Mouse (Mus musculus) kidney, postnatal 10 days (tissue): ENCODE data around the gene Pcnx2.

Experiments used
- DNase-seq: peaks from one replicate; pipeline ENCODE4 v3.0.0; 2021; ENCODE audit warnings: mixed read lengths

Gene Pcnx2

DNA sequence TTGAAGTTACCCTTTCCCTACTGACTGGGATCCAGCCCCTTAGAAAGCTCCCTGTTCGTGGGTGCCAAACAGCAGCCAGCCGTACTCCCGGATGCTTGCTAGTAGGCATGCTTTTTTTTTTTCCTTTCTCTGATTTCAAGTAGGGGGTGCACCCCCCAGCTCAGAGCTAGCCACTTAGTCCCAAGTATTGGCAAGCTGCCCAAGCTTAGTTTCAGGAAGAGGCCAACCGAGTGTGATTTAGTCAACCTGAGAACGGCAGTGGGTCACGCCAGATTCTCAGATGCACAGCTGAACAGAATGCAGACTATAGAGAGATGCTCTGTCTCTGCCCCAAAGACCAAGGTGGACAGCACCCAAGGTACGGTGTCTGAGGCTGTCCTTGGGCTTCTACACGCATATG is 147.3 kb downstream of the Pcnx2 start:
- peak; percentile 43 for DNase-seq

DNA sequence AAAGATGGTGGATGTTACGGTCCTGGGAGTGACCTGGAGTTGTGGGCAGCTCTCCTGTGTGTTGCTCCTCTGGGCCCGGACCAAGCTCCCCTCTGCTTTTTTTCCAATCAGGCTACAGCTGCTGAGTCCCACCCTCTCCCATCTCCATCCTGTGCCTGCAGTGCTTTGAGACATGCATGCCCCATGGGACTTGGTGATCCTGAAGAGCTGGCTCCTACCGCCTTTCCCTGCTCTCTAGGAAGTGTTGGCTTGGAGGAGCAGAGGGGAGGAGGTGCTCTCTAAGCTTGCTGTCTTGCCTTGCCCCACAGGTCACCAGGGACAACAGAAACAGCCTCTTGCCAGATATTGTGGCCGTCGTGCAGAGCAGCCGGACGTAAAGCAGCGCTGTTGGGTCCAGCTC is 150.7 kb downstream of the Pcnx2 start:
- no peak for DNase-seq

DNA sequence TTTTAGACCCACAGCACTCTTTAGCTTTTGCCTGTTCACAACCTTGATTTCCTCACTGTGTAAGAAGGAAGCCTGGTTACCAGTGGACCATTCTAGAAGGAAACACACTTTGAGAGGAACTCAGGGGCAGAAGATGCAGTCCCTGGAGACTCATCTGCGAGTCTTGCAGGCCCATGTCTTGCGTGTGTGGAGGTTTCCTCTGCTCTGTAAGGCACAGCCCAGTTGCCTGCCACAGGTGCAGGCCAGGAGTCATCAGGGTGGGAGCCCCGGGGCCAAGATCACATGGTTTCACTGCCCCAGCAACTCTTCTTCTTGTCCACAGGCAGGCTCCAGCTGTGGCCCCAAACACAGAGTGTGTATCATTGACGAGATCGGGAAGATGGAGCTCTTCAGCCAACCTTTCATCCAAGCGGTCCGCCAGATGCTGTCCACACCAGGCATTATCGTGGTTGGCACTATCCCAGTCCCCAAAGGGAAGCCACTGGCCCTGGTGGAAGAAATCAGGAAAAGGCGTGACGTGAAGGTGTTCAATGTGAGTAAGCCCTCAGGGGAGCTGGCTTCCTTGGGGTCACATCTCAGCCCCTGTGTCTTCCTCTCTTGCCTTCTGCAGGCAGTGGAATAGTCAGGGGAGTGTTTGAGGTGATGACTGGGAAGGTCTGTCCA is 153.1 kb downstream of the Pcnx2 start:
- no peak for DNase-seq

- no peak for DNase-seq
Measured at GRCm38 (mm10) chr8:125742406-125742805, 155.7 kb downstream of the Pcnx2 start.

GRCm38 (mm10) chr8:125741855-125742254 is 156.3 kb downstream of the Pcnx2 start:
- DNase-seq: no peak

GRCm38 (mm10) chr8:125741377-125741776 is 156.7 kb downstream of the Pcnx2 start:
- DNase-seq: no peak

DNA sequence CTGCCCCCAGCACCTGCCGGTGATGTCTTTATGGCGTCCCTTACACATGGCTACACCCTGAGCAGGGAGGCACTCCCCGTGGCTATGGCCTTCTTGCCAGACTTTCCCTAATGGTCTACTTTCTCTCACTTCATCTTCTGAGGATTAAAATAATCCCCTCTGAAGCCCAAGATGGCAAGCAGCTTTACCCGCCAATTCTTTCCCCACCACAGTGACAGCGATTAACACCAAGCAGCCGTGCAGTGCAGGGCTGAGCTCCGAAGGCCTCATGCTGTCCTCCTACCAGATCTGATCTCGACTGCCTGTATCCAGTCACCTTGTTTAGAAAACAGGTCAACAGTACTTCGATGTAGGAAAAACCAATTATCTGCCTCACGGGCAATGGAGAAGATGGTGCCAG is 157.5 kb downstream of the Pcnx2 start:
- no peak for DNase-seq

DNA sequence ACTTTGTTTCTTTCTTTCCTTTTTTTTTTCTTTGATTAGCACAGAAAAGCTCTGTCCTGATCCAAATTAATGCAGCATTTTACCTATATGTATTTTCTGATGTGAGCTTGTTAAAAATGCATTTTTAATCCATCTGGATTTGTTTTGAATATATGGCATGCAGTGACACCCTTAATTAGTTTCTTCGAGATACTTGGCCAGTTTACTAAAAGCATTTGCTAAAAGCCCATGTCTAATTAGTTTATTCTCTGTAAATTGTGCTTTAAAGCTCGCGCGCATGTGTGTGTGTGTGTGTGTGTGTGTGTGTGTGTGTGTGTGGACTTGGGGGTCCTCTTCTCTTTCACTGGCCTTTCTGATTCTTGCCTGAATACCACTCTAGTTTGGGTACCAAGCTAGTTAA is 159.2 kb downstream of the Pcnx2 start:
- no peak for DNase-seq

GRCm38 (mm10) chr8:125733964-125734956 is 163.9 kb downstream of the Pcnx2 start:
- DNase-seq: peak; percentile 96

GRCm38 (mm10) chr8:125729746-125730145 is 168.4 kb downstream of the Pcnx2 start, which contains the start of gene Ntpcr:
Gene Ntpcr (plus strand): TSS chr8:125729963.
- no peak for DNase-seq

DNA sequence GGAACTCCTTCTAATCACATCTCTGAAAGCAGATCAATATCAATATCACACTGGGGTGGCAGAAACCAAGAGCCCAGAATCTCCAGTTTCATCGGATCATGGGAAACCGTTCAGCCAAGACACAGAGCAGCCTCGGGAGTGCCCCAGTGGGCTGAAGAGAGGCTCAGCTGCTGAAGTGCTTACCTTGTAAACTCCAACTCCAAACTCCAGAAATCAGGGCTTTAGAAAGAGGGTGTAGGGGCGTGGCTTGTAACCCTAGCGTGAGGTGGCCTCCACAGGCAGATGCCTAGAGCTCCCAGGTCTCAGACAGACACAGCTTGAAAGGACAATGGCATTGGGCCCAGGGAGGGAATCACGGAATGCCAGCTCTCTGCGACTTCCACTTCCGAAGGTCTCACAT is 170.3 kb downstream of the Pcnx2 start:
- no peak for DNase-seq

DNA sequence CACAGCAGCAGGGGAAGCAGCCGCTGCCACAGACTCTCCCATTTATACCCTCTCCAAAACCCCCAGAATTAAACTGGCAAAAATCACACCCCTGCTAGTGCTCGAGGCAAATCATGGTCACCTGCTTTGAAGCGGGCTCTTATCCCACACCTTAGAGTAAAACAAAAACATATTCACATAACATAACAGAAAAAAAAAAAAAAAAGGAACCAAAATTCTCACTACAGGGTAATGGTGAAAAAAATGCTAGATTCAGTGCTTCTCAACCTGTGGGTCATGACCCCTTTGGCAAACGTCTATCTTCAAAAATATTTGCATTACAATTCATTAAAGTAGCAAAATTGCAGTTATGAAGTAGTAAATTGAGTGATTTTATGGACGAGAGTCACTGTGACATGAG is 171.1 kb downstream of the Pcnx2 start:
- DNase-seq: no peak

DNA sequence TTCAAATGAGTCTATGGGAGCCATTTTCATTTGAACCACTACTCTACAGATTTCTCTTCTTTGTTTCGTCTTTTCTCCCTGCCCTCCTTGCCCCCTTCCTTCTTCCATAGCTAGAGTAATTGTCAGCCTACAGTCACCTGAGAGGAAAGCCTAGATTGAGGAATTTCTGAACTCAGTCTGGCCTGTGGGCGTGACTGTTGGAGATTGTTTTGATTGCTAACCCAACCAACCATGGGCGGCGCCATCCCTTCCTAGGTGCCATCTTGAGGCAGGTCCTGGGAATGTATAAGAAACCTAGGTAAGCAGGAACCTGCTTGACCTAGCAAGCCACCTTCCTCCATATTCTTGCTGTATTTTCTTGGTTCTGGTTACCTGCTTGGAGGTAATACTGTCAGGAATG is 172.0 kb downstream of the Pcnx2 start:
- DNase-seq: no peak

GRCm38 (mm10) chr8:125725037-125725820 is 172.9 kb downstream of the Pcnx2 start:
- DNase-seq: no peak

- no peak for DNase-seq
Measured at GRCm38 (mm10) chr8:125723437-125723836, 174.7 kb downstream of the Pcnx2 start.

- no peak for DNase-seq
Measured at GRCm38 (mm10) chr8:125722675-125723074, 175.4 kb downstream of the Pcnx2 start.

DNA sequence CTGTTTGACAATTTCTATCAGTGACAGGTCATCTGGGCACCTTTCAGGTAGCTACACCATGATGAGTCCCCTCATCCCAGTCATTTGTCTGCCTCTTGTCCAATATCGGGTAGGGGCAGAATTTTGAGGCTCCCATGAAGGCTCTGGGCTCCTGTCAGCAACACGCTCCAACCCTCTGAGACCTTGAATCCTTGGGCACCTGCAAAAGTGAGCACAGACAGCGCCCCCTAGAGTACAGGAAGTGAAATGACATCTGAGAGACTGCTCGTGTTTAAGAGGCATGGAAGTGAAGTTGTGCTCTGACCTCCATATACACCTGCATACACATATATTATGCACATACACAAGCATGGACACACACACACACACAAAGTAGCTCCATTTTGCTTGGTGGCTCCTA is 179.2 kb downstream of the Pcnx2 start:
- no peak for DNase-seq

- DNase-seq: no peak
Measured at GRCm38 (mm10) chr8:125716613-125717012, 181.5 kb downstream of the Pcnx2 start.

DNA sequence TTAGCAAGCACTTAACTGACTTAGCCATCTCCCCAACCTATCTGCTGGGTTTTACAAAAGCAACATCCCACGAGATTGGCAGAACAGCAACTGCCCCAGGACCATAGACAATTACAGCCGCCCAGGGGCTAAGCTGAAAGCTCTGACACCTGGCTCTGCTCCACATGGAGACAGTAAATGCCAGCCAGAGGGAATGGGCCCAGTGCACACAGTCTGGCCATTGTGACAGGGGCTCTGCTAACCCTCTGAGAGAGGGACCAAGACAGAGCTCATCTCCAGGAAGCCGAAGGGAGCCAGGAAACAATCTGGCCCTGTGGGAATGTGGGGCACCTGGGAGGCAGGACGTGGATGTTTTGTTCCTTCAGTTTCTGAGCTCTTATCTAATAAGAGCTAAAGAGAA is 181.9 kb downstream of the Pcnx2 start:
- no peak for DNase-seq

DNA sequence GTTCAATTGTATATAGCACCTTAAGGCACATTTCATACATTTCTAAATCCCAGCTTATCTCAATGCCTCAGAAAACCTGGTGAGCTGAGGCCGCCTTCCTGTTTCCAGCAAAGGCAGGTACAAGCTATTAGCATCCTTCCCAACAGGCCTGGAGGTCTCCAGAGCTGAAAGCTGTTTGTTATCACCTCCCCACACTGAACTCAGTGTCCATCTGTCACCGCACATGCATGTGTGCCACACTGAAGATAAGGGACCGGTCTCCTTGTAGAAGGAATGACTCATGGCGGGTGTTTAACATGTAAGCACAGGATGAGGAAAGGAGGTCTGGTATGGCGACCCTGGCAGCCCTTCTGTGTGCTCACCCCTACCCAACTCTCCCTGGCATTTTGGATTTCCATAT is 186.6 kb downstream of the Pcnx2 start:
- no peak for DNase-seq

GRCm38 (mm10) chr8:125709171-125709570 is 188.9 kb downstream of the Pcnx2 start:
- no peak for DNase-seq

DNA sequence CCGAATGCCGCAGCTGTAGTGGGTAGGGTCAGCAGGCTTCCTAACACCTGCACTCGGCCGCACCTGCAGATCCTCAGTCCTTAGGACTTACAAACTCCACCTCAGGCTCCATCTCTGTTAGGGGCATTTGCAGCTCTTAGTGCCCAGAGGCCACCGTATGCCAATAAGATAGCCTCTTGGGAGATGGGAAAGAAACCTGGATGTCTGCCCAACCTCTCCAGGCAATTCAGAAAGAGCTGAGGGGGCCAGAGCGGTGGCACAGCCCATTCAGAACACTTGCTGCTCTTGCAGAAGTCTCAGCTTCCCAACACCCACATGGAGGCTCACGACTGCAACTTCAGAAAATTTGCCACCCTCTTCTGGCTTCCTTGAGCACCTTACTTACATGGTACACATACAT is 192.3 kb downstream of the Pcnx2 start:
- DNase-seq: no peak

DNA sequence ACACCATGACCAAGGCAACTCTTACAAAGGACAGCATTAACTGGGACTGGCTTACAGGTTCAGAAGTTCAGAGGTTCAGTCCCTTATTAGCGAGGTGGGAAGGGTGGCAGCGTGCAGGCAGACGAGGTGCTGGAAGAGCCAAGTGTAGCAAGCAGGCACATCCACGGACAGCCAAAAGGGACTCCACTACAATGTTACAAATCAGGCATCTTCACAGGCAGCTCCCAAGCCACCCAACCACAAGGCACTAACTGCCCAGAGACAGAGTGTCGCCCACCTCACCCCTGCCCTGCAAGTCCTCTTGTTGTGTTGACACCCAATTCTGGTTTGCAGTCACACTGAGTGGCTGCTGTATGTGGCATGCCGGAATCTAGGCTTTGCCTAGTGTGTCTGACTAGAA is 193.7 kb downstream of the Pcnx2 start:
- DNase-seq: no peak
